Mouse (Mus musculus) intestine, embryonic 14.5 days (tissue): ENCODE measurements around the gene Dennd1b. TPM values are rescaled to one million over a fixed set of nuclear protein-coding genes. Genes with fewer than 3 reads are reported as not detected.

ENCODE experiments used
- ATAC-seq: fragments of 200-750 bp; cut with Nextera tagmentation; replicated peaks from 2 replicates; pipeline ENCODE4 v1.8.0; 2017; ENCODE audit warnings: low read depth, moderate number of reproducible peaks, moderate TSS enrichment, moderate library complexity; ENCODE audit not compliant: low FRiP score, low TSS enrichment
- DNase-seq: peaks from one replicate; pipeline ENCODE4 v3.0.0-alpha.2; 2018; ENCODE audit warnings: low spot score
- H3K27ac ChIP-seq: fragments of 300-500 bp; sonication (generic); 2 replicates; pipeline ENCODE4 v1.5.1; 2014; ENCODE audit warnings: low read depth, mild to moderate bottlenecking, control low read depth
- H3K27me3 ChIP-seq: fragments of 300-500 bp; sonication (generic); replicated peaks from 2 replicates; pipeline ENCODE4 v1.6.1; 2014; ENCODE audit warnings: low read length, control low read depth; ENCODE audit not compliant: control insufficient read depth, insufficient read depth
- H3K36me3 ChIP-seq: fragments of 300-500 bp; sonication (generic); 2 replicates; pipeline ENCODE4 v1.6.1; 2014; ENCODE audit warnings: low read length, control low read depth; ENCODE audit not compliant: control insufficient read depth, insufficient read depth
- H3K4me1 ChIP-seq: fragments of 300-500 bp; sonication (generic); replicated peaks from 2 replicates; pipeline ENCODE4 v1.6.1; 2014; ENCODE audit warnings: low read length, control low read depth, mixed read lengths; ENCODE audit not compliant: control insufficient read depth, insufficient read depth
- H3K4me2 ChIP-seq: fragments of 300-500 bp; sonication (generic); 2 replicates; pipeline ENCODE4 v1.6.1; 2014; ENCODE audit warnings: low read length
- H3K4me3 ChIP-seq: fragments of 300-500 bp; sonication (generic); 2 replicates; pipeline ENCODE4 v1.5.1; 2014; ENCODE audit warnings: low read depth, low read length, control low read depth, mixed read lengths
- H3K9ac ChIP-seq: fragments of 300-500 bp; sonication (generic); 2 replicates; pipeline ENCODE4 v1.6.1; 2014; ENCODE audit warnings: mild to moderate bottlenecking, low read length
- H3K9me3 ChIP-seq: fragments of 300-500 bp; sonication (generic); 2 replicates; pipeline ENCODE4 v1.6.1; 2016; ENCODE audit warnings: low read length, control low read depth; ENCODE audit not compliant: control insufficient read depth
- WGBS: fragments of 180-500 bp; shearing (Covaris S2); extraction: QIAGEN DNeasy Blood & Tissue Kit; methylation state at CpG from one replicate; pipeline ENCODE4 v1.1.7; 2014; 5-methylcytosine and 5-hydroxymethylcytosine counted together
- polyA plus RNA-seq: library from polyadenylated mRNA; unstranded; fragments of >200 nt; fragmentation: Nextera tagmentation; extraction: Ambion mirVana; gene quantifications from 2 replicates; pipeline ENCODE4 v1.2.1, GENCODE M21; 2014

Dennd1b gene
- polyA plus RNA-seq, 1 experiment from 2014 or later, result 11.6 TPM

DNA sequence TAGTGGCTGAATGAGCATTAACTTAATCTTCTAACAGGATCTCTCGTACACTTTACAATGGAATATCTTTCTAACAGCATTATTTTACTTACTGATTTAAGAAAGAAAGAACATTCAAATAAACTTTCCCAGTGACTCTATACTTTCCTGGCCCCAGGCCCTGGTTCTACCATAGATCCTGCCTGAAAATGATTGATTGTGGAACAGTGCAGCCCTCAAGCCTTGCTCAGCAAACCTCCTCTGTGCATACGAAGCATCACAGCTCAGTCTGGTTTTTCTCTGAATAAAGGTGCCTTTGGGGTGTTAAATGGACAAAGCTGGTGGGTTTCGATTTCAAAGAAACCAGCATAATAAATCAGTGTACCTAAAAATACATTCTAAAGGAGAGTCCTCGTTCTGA, 260.6 kb downstream of the Dennd1b start:
- Histone ChIP-seq H3K9ac (no peak overlapping the region), H3K9me3 (no peaks in the 10 kb centered on the region), H3K27ac (peak overlapping the region; percentile 64), H3K36me3 (no peaks in the 10 kb centered on the region), H3K4me3 (no peak overlapping the region), H3K27me3 (no peaks in the 10 kb centered on the region), H3K4me1 (peaks cover 9% of the 10 kb centered on the region), H3K4me2 (no peak overlapping the region)
- DNase-seq (no peak), ATAC-seq (no peak)
- 37% methylated on average over 4 of the region's 4 CpGs for WGBS

DNA sequence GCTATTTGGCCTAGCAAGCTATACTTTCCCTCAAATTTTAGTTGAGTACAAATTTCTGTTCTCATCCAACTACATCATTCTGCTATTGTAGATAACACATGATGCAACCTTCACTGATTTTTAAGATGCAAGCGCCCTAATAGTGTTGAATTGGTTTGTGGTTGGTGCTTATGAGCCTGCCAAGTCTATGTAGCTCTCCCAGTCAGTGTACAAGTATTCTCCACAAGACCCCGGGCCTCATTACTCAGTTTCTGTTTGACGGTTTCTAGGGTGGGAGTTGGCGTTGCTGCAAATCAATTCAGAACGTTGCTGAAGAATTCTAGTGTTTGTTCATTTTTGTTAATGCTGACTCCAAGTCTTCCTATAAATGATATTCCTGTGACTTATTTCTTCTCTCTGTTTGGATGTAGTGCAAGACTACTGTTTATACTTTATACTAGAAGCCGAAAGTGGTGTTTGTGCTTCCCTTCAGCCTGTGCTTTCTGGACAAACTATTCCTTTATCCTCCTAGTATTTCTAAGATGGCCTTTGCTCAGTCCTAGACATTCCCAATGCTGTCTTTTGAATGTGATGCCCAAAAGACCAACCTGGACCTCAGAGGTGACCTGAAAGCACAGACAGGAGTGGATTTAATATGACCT, 261.2 kb downstream of the Dennd1b start:
- H3K36me3 ChIP-seq, result no peaks in the 10 kb centered on the region
- 44% methylated on average over 6 of the region's 6 CpGs for WGBS
- H3K9me3 ChIP-seq, result no peaks in the 10 kb centered on the region
- peaks cover 9% of the 10 kb centered on the region for H3K4me1 ChIP-seq
- H3K4me2 ChIP-seq, result no peak overlapping the region
- ATAC-seq, result no peak
- no peak overlapping the region for H3K9ac ChIP-seq
- no peak overlapping the region for H3K4me3 ChIP-seq
- peak overlapping the region; percentile 64 for H3K27ac ChIP-seq
- no peak for DNase-seq
- no peaks in the 10 kb centered on the region for H3K27me3 ChIP-seq

Other genes starting within 250 kb of the Dennd1b start
- 0.05 TPM in 1 of 2 replicates, not detected in the other for gene Lhx9, start 114.9 kb upstream of the Dennd1b start, polyA plus RNA-seq
- 43.9 and 46.1 TPM in 2 replicates for gene 2310009B15Rik, start 106.6 kb upstream of the Dennd1b start, polyA plus RNA-seq